Mouse (Mus musculus) hindbrain, postnatal 0 days (tissue): ENCODE measurements at regions not wholly inside any gene's neighbourhood (a gene's known extent, or its start where the extent isn't known, plus 50 kb on each side); places are given as distances from the start of the nearest gene placed in this dataset.

Experiments
- ATAC-seq: fragments of 200-750 bp; cut with Nextera tagmentation; 2 replicates; pipeline ENCODE4 v1.8.0; 2017; ENCODE audit warnings: mild to moderate bottlenecking, moderate TSS enrichment, moderate library complexity
- DNase-seq: peaks from one replicate; pipeline ENCODE4 v3.0.0-alpha.2; 2015; ENCODE audit warnings: low spot score
- H3K27ac ChIP-seq: fragments of 300-500 bp; sonication (generic); 2 replicates; pipeline ENCODE4 v1.5.1; 2014; ENCODE audit warnings: mild to moderate bottlenecking
- H3K27me3 ChIP-seq: fragments of 300-500 bp; sonication (generic); 2 replicates; pipeline ENCODE4 v1.6.1; 2014; ENCODE audit warnings: low read length, mixed read lengths; ENCODE audit not compliant: insufficient read depth
- H3K36me3 ChIP-seq: fragments of 300-500 bp; sonication (generic); 2 replicates; pipeline ENCODE4 v1.6.1; 2014; ENCODE audit warnings: low read length, mixed read lengths; ENCODE audit not compliant: insufficient read depth
- H3K4me1 ChIP-seq: fragments of 300-500 bp; sonication (generic); 2 replicates; pipeline ENCODE4 v1.6.1; 2014; ENCODE audit warnings: antibody characterized with exemption, low read length, mixed read lengths; ENCODE audit not compliant: insufficient read depth
- H3K4me2 ChIP-seq: fragments of 300-500 bp; sonication (generic); 2 replicates; pipeline ENCODE4 v1.6.1; 2014; ENCODE audit warnings: low read depth, mild to moderate bottlenecking, low read length, moderate library complexity, mixed read lengths
- H3K4me3 ChIP-seq: fragments of 300-500 bp; sonication (generic); 2 replicates; pipeline ENCODE4 v1.5.1; 2014; ENCODE audit warnings: low read length
- H3K9ac ChIP-seq: fragments of 300-500 bp; sonication (generic); replicated peaks from 2 replicates; pipeline ENCODE4 v1.6.1; 2014; ENCODE audit warnings: mild to moderate bottlenecking, low read length, moderate library complexity, mixed read lengths
- H3K9me3 ChIP-seq: fragments of 300-500 bp; sonication (generic); 2 replicates; pipeline ENCODE4 v1.6.1; 2016; ENCODE audit warnings: low read length, mixed read lengths
- CTCF ChIP-seq: IDR thresholded peaks from 2 replicates; pipeline ENCODE4 v1.5.1; 2016; ENCODE audit warnings: antibody characterized with exemption, control low read depth, low read depth
- WGBS: fragments of 180-500 bp; shearing (Covaris S2); extraction: QIAGEN DNeasy Blood & Tissue Kit; methylation state at CpG from one replicate; pipeline ENCODE4 v1.1.7; 2014; 5-methylcytosine and 5-hydroxymethylcytosine counted together

- 0 out of 2 replicates have a peak, but pooled peaks have one; percentile 6 for TF ChIP-seq CTCF
- Histone ChIP-seq H3K36me3 (no peaks in the 10 kb centered on the region), H3K4me1 (peaks cover 9% of the 10 kb centered on the region), H3K4me3 (no peak overlapping the region), H3K9ac (no peak overlapping the region), H3K27ac (no peak overlapping the region), H3K27me3 (no peaks in the 10 kb centered on the region), H3K9me3 (no peaks in the 10 kb centered on the region), H3K4me2 (no peak overlapping the region)
- 87% methylated on average over 5 of the region's 5 CpGs for WGBS
- ATAC-seq, result no peak
- no peak for DNase-seq
These were observed 294.9 kb downstream of the Matn1 start for GRCm38 (mm10) chr4:131239132-131239531.

- no peaks in the 10 kb centered on the region for H3K9me3 ChIP-seq
- no peak for TF ChIP-seq CTCF
- peak; percentile 27 for DNase-seq
These were observed 296.3 kb downstream of the Matn1 start for GRCm38 (mm10) chr4:131240457-131240856.

GRCm38 (mm10) chr4:131242250-131242649, 298.1 kb downstream of the Matn1 start:
- TF ChIP-seq CTCF, result no peak
- Histone ChIP-seq H3K9me3 (no peaks in the 10 kb centered on the region), H3K4me2 (no peak overlapping the region), H3K27ac (no peak overlapping the region), H3K9ac (no peak overlapping the region), H3K4me1 (peaks cover 12% of the 10 kb centered on the region), H3K4me3 (no peak overlapping the region), H3K36me3 (no peaks in the 10 kb centered on the region), H3K27me3 (no peaks in the 10 kb centered on the region)
- WGBS, result 66% methylated on average over 4 of the region's 4 CpGs
- no peak for DNase-seq
- ATAC-seq, result no peak

More at GRCm38 (mm10) chr4:131240457-131240856, 296.3 kb downstream of the Matn1 start:
- peaks cover 12% of the 10 kb centered on the region for H3K4me1 ChIP-seq
- ATAC-seq, result no peak
- H3K4me2 ChIP-seq, result no peak overlapping the region
- H3K27ac ChIP-seq, result no peak overlapping the region
- H3K4me3 ChIP-seq, result no peak overlapping the region
- H3K36me3 ChIP-seq, result no peaks in the 10 kb centered on the region
- no peaks in the 10 kb centered on the region for H3K27me3 ChIP-seq
- H3K9ac ChIP-seq, result no peak overlapping the region
- WGBS, result 88% methylated on average over 4 of the region's 4 CpGs

GRCm38 (mm10) chr4:131243744-131244387, 299.7 kb downstream of the Matn1 start:
- H3K9ac ChIP-seq, result no peak overlapping the region

GRCm38 (mm10) chr4:131252602-131253442, 308.6 kb downstream of the Matn1 start:
- no peak overlapping the region for H3K9ac ChIP-seq
- DNase-seq, result peak; percentile 91
- 0 out of 2 replicates have a peak, but pooled peaks cover 4% of the 10 kb centered on the region for H3K4me1 ChIP-seq
- H3K27ac ChIP-seq, result no peak overlapping the region
- WGBS, result 16% methylated on average over 30 of the region's 30 CpGs
- H3K27me3 ChIP-seq, result no peaks in the 10 kb centered on the region
- H3K4me3 ChIP-seq, result peak overlapping the region; percentile 17; the same call in 1 of the 2 replicates
- TF ChIP-seq CTCF, result peak; percentile 89
- H3K36me3 ChIP-seq, result no peaks in the 10 kb centered on the region
- H3K9me3 ChIP-seq, result no peaks in the 10 kb centered on the region
- ATAC-seq, result peak; percentile 87
- peak overlapping the region; percentile 51 for H3K4me2 ChIP-seq

More at GRCm38 (mm10) chr4:131243744-131244387, 299.7 kb downstream of the Matn1 start:
- Histone ChIP-seq H3K27ac (peak overlapping the region; percentile 76), H3K4me2 (no peak overlapping the region), H3K27me3 (no peaks in the 10 kb centered on the region), H3K9me3 (no peaks in the 10 kb centered on the region), H3K4me1 (peaks cover 12% of the 10 kb centered on the region), H3K36me3 (no peaks in the 10 kb centered on the region), H3K4me3 (no peak overlapping the region)
- TF ChIP-seq CTCF, result no peak
- DNase-seq, result peak; percentile 78
- 12% methylated on average over 9 of the region's 9 CpGs for WGBS
- peak; percentile 87 for ATAC-seq

- WGBS, result 7% methylated on average over 8 of the region's 8 CpGs
These were observed 309.2 kb downstream of the Matn1 start for GRCm38 (mm10) chr4:131253443-131253817.

More at GRCm38 (mm10) chr4:131253443-131253817, 309.2 kb downstream of the Matn1 start:
- no peak for TF ChIP-seq CTCF
- H3K27ac ChIP-seq, result no peak overlapping the region
- H3K4me3 ChIP-seq, result no peak overlapping the region; the same call in 1 of the 2 replicates
- H3K9me3 ChIP-seq, result no peaks in the 10 kb centered on the region
- peak; percentile 43 for ATAC-seq
- H3K27me3 ChIP-seq, result no peaks in the 10 kb centered on the region
- H3K4me1 ChIP-seq, result 0 out of 2 replicates have a peak, but pooled peaks cover 4% of the 10 kb centered on the region
- peak overlapping the region; percentile 51 for H3K4me2 ChIP-seq
- DNase-seq, result no peak
- H3K9ac ChIP-seq, result no peak overlapping the region
- no peaks in the 10 kb centered on the region for H3K36me3 ChIP-seq
